Mouse (Mus musculus): Measurements from ENCODE around the gene Ndufc1.

DNA sequence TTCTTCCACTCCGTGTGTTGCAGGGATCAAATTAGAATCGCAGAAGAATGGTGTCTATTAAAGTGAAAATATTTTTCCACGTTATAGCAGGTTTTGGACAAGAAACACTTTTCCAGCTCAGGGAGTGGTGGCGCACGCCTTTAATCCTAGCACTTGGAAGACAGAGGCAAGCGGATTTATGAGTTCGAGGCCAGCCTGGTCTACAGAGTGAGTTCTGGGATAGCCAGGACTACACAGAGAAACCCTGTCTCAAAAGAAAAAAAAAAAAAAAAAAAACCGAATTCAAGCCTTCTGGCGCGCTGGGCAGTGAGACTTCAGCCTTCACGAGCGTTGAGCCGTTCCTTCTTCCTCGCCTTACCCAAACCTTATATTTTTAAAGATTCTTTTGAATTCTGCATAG lies 51.2 kb downstream of the Ndufc1 start:
- TF ChIP-seq CTCF (IDR thresholded peaks at IDR 0.05; ENCODE audit: extremely low read depth, insufficient read length, insufficient replicate concordance, low read depth, low read length): peak; percentile 15; the same call in 1 of the 2 replicates
- no peak for TF ChIP-seq POLR2A (IDR thresholded peaks at IDR 0.05; ENCODE audit: low read depth, low read length)

All from small intestine, adult 2 months (tissue).